Mouse (Mus musculus): ENCODE measurements around the gene Pllp.

Gene Pllp

GRCm38 (mm10) chr8:94646165-94646564, 49.9 kb downstream of the Pllp start:
- no peak for DNase-seq

GRCm38 (mm10) chr8:94645202-94645601, 50.9 kb downstream of the Pllp start:
- DNase-seq: no peak

- DNase-seq: no peak
Observed at GRCm38 (mm10) chr8:94641938-94642337, 54.1 kb downstream of the Pllp start.

- no peak for DNase-seq
Observed at GRCm38 (mm10) chr8:94641183-94641582, 54.9 kb downstream of the Pllp start.

GRCm38 (mm10) chr8:94634211-94634610, 61.9 kb downstream of the Pllp start:
- no peak for DNase-seq

- no peak for DNase-seq
Observed at GRCm38 (mm10) chr8:94633564-94634194, 62.4 kb downstream of the Pllp start.
